9 mouse cellular contexts compared by ENCODE assay signal in genomic region chr1:138912928-138913327, GRCm38 (mm10). TPM values are rescaled to one million over a fixed set of nuclear protein-coding genes. Genes with fewer than 3 reads are reported as not detected.
A peak's percentile ranks its signal among the peaks of the same experiment; 100 is the strongest.
DNase-seq lines count a peak whose midpoint lies in the region; ATAC-seq and TF ChIP-seq lines count a peak whose summit lies in the region.
"Had no signal": no experiment of that assay in that cellular context is flagged by ENCODE, and none has a peak within 500 bp of the region (broad histone marks: within the 10 kb centered on the region; RNA-seq: fewer than 3 reads in every experiment).

No protein-coding gene starts in this region.

- H3K9me3 ChIP-seq in forebrain, embryonic 13.5 days (replicated peaks) = no peaks in the 10 kb centered on the region
- H3K9me3 ChIP-seq in forebrain, embryonic 12.5 days = no peaks in the 10 kb centered on the region
- H3K9me3 ChIP-seq in liver, postnatal 0 days (ENCODE audit: low read length) = no peaks in the 10 kb centered on the region
- H3K9me3 ChIP-seq in liver, embryonic 12.5 days (replicated peaks) = no peaks in the 10 kb centered on the region
- H3K9me3 ChIP-seq in heart, embryonic 10.5 days = no peaks in the 10 kb centered on the region
- H3K9me3 ChIP-seq in midbrain, embryonic 15.5 days = no peaks in the 10 kb centered on the region

- no peaks in the 10 kb centered on the region for H3K4me1 ChIP-seq in forebrain, embryonic 13.5 days
- no peaks in the 10 kb centered on the region for H3K4me1 ChIP-seq in forebrain, embryonic 12.5 days
- H3K4me1 ChIP-seq in liver, postnatal 0 days (ENCODE audit: insufficient read depth) = peaks cover 6% of the 10 kb centered on the region
- 0 out of 2 replicates have a peak, but pooled peaks cover 4% of the 10 kb centered on the region for H3K4me1 ChIP-seq in liver, embryonic 12.5 days
- peaks cover 21% of the 10 kb centered on the region; the same call in 1 of the 2 replicates for H3K4me1 ChIP-seq in heart, embryonic 10.5 days
- no peaks in the 10 kb centered on the region for H3K4me1 ChIP-seq in midbrain, embryonic 15.5 days

- no peaks in the 10 kb centered on the region for H3K36me3 ChIP-seq in forebrain, embryonic 13.5 days (ENCODE audit: poor library complexity, severe bottlenecking)
- H3K36me3 ChIP-seq in forebrain, embryonic 12.5 days (replicated peaks) = no peaks in the 10 kb centered on the region
- H3K36me3 ChIP-seq in liver, postnatal 0 days (replicated peaks; ENCODE audit: insufficient read depth, low read length) = no peaks in the 10 kb centered on the region
- no peaks in the 10 kb centered on the region for H3K36me3 ChIP-seq in liver, embryonic 12.5 days
- no peaks in the 10 kb centered on the region for H3K36me3 ChIP-seq in heart, embryonic 10.5 days
- H3K36me3 ChIP-seq in midbrain, embryonic 15.5 days (replicated peaks) = no peaks in the 10 kb centered on the region

- 76% methylated on average over 5 of the region's 5 CpGs for WGBS in forebrain, embryonic 13.5 days
- WGBS in forebrain, embryonic 12.5 days = 92% methylated on average over 5 of the region's 5 CpGs
- WGBS in liver, postnatal 0 days (ENCODE audit: insufficient replicate concordance) = 63% methylated on average over 5 of the region's 5 CpGs
- WGBS in liver, embryonic 12.5 days (ENCODE audit: insufficient replicate concordance) = 61% methylated on average over 5 of the region's 5 CpGs
- WGBS in heart, embryonic 10.5 days = 35% methylated on average over 5 of the region's 5 CpGs
- WGBS in midbrain, embryonic 15.5 days = 88% methylated on average over 5 of the region's 5 CpGs

- no peak for DNase-seq in liver, postnatal 0 days
- DNase-seq in heart, embryonic 10.5 days (ENCODE audit: low spot score) = no peak
- peak; percentile 37 for DNase-seq in mesoderm, embryonic 11.5 days (ENCODE audit: low read depth, low spot score)
- no peak for DNase-seq in left cerebral cortex, postnatal 36 days (ENCODE audit: low spot score in 2 of 2)

- H3K27me3 ChIP-seq in forebrain, embryonic 13.5 days = no peaks in the 10 kb centered on the region
- no peaks in the 10 kb centered on the region for H3K27me3 ChIP-seq in forebrain, embryonic 12.5 days
- no peaks in the 10 kb centered on the region for H3K27me3 ChIP-seq in liver, postnatal 0 days (ENCODE audit: insufficient read depth, low read length)
- H3K27me3 ChIP-seq in liver, embryonic 12.5 days (replicated peaks) = no peaks in the 10 kb centered on the region
- no peaks in the 10 kb centered on the region for H3K27me3 ChIP-seq in heart, embryonic 10.5 days (ENCODE audit: insufficient read depth, poor library complexity, severe bottlenecking)
- no peaks in the 10 kb centered on the region for H3K27me3 ChIP-seq in midbrain, embryonic 15.5 days (replicated peaks)

- no peak for TF ChIP-seq EP300 in liver, postnatal 0 days (IDR thresholded peaks at IDR 0.05; ENCODE audit: low read depth)

- no peak for TF ChIP-seq CTCF in liver, postnatal 0 days (IDR thresholded peaks at IDR 0.05; ENCODE audit: low read depth)

- ATAC-seq in forebrain, embryonic 13.5 days = peak; percentile 19; the same call in 1 of the 2 replicates
- ATAC-seq in forebrain, embryonic 12.5 days (ENCODE audit: low FRiP score) = no peak
- no peak for ATAC-seq in liver, postnatal 0 days
- ATAC-seq in liver, embryonic 12.5 days = no peak
- no peak for ATAC-seq in midbrain, embryonic 15.5 days (replicated peaks)

- H3K9ac ChIP-seq in forebrain, embryonic 13.5 days = no peak overlapping the region
- no peak overlapping the region for H3K9ac ChIP-seq in forebrain, embryonic 12.5 days
- no peak overlapping the region for H3K9ac ChIP-seq in liver, postnatal 0 days (replicated peaks)
- H3K9ac ChIP-seq in liver, embryonic 12.5 days = no peak overlapping the region
- H3K9ac ChIP-seq in midbrain, embryonic 15.5 days = no peak overlapping the region

- H3K4me2 ChIP-seq in forebrain, embryonic 13.5 days = no peak overlapping the region
- no peak overlapping the region for H3K4me2 ChIP-seq in forebrain, embryonic 12.5 days
- 0 out of 2 replicates have a peak overlapping the region, but pooled peaks have one; percentile 11 for H3K4me2 ChIP-seq in liver, postnatal 0 days (ENCODE audit: low read depth, low read length)
- H3K4me2 ChIP-seq in liver, embryonic 12.5 days = no peak overlapping the region
- H3K4me2 ChIP-seq in midbrain, embryonic 15.5 days = no peak overlapping the region

- intact Hi-C loops in left cerebral cortex, postnatal 36 days (cut with DNase I) = no loop called here

- H3K4me3 ChIP-seq in forebrain, embryonic 13.5 days = no peak overlapping the region
- H3K4me3 ChIP-seq in forebrain, embryonic 12.5 days (replicated peaks) = no peak overlapping the region
- no peak overlapping the region for H3K4me3 ChIP-seq in liver, postnatal 0 days (ENCODE audit: low read depth, low read length)
- no peak overlapping the region for H3K4me3 ChIP-seq in liver, embryonic 12.5 days
- no peak overlapping the region for H3K4me3 ChIP-seq in heart, embryonic 10.5 days
- no peak overlapping the region for H3K4me3 ChIP-seq in midbrain, embryonic 15.5 days

- H3K27ac ChIP-seq in forebrain, embryonic 13.5 days = no peak overlapping the region
- H3K27ac ChIP-seq in forebrain, embryonic 12.5 days = no peak overlapping the region
- peak overlapping the region; percentile 12; the same call in 1 of the 2 replicates for H3K27ac ChIP-seq in liver, postnatal 0 days (ENCODE audit: low read depth)
- H3K27ac ChIP-seq in liver, embryonic 12.5 days = no peak overlapping the region
- 0 out of 2 replicates have a peak overlapping the region, but pooled peaks have one; percentile 16 for H3K27ac ChIP-seq in heart, embryonic 10.5 days
- H3K27ac ChIP-seq in midbrain, embryonic 15.5 days = no peak overlapping the region
- H3K27ac ChIP-seq: macrophage had no signal

RNA-seq across cellular contexts. Expression of gene Dennd1b, which starts 50.3 kb away (rescaled TPM):
- polyA plus RNA-seq in forebrain, embryonic 13.5 days (2015; fragmentation: Nextera tagmentation; extraction: Ambion mirVana) = 9.4 and 10.4 TPM in 2 replicates
- polyA plus RNA-seq in forebrain, embryonic 12.5 days (2016; fragmentation: Nextera tagmentation; extraction: Ambion mirVana) = 12.9 and 14.5 TPM in 2 replicates
- polyA plus RNA-seq in liver, postnatal 0 days (2015; fragmentation: Nextera tagmentation; extraction: Ambion mirVana) = 6.5 and 8.4 TPM in 2 replicates
- 4.7 and 5.1 TPM in 2 replicates for polyA plus RNA-seq in liver, embryonic 12.5 days (2016; fragmentation: Nextera tagmentation; extraction: Ambion mirVana)
- polyA plus RNA-seq in heart, embryonic 10.5 days (2016; fragmentation: Nextera tagmentation; extraction: Ambion mirVana) = 9.3 and 11.2 TPM in 2 replicates
- 10 to 100 TPM; 31.6 to 39.9 TPM for total RNA-seq in left cerebral cortex, postnatal 36 days (2021)
- polyA plus RNA-seq in midbrain, embryonic 15.5 days (2015; fragmentation: Nextera tagmentation; extraction: Ambion mirVana) = 11.9 and 12.7 TPM in 2 replicates

RNA-seq across cellular contexts. Expression of gene 2310009B15Rik, which starts 56.3 kb away (rescaled TPM):
- polyA plus RNA-seq in forebrain, embryonic 13.5 days (2015; fragmentation: Nextera tagmentation; extraction: Ambion mirVana) = 51.7 and 53.0 TPM in 2 replicates
- 55.5 and 61.9 TPM in 2 replicates for polyA plus RNA-seq in forebrain, embryonic 12.5 days (2016; fragmentation: Nextera tagmentation; extraction: Ambion mirVana)
- polyA plus RNA-seq in liver, postnatal 0 days (2015; fragmentation: Nextera tagmentation; extraction: Ambion mirVana) = 28.0 and 28.2 TPM in 2 replicates
- 19.1 and 20.4 TPM in 2 replicates for polyA plus RNA-seq in liver, embryonic 12.5 days (2016; fragmentation: Nextera tagmentation; extraction: Ambion mirVana)
- 27.0 and 30.2 TPM in 2 replicates for polyA plus RNA-seq in heart, embryonic 10.5 days (2016; fragmentation: Nextera tagmentation; extraction: Ambion mirVana)
- 10 to 100 TPM; 13.3 to 18.0 TPM for total RNA-seq in left cerebral cortex, postnatal 36 days (2021)
- polyA plus RNA-seq in midbrain, embryonic 15.5 days (2015; fragmentation: Nextera tagmentation; extraction: Ambion mirVana) = 33.6 and 37.6 TPM in 2 replicates

Comparison
In these comparisons a context has a peak if more than half of its experiments do, and no peak if none do; other contexts are left out.
1. H3K27ac ChIP-seq: peak in liver, postnatal 0 days (single experiment) and heart, embryonic 10.5 days (single experiment); none in forebrain, embryonic 13.5 days (single experiment), forebrain, embryonic 12.5 days (single experiment), liver, embryonic 12.5 days (single experiment) and midbrain, embryonic 15.5 days (single experiment).